Comparison of ENCODE assay signal across 10 mouse cellular contexts in genomic region chr6:101684390-101684789, GRCm38 (mm10).
DNase-seq lines count a peak whose midpoint lies in the region; ATAC-seq and TF ChIP-seq lines count a peak whose summit lies in the region.
"Had no signal": no experiment of that assay in that cellular context is flagged by ENCODE, and none has a peak within 500 bp of the region (broad histone marks: within the 10 kb centered on the region; RNA-seq: fewer than 3 reads in every experiment).

No protein-coding gene starts in this region.

- DNase-seq in heart, adult 2 months, result no peak
- DNase-seq in heart, postnatal 10 days, result no peak
- peak; percentile 82 for DNase-seq in midbrain, embryonic 11.5 days (ENCODE audit: low spot score, missing footprints)
- DNase-seq in Patski (ENCODE audit: low read depth, low spot score), result no peak
- peak; percentile 1 for DNase-seq in naive thymus-derived CD4-positive, alpha-beta T cell, adult 2 months (ENCODE audit: low read depth)
- DNase-seq in forebrain, embryonic 10.5 days (ENCODE audit: extremely low spot score, low spot score), result no peak
- DNase-seq: gastrocnemius, postnatal 14 days had no signal

- no peaks in the 10 kb centered on the region for H3K27me3 ChIP-seq in heart, adult 2 months (ENCODE audit: control insufficient read depth, insufficient read depth, low read length)
- H3K27me3 ChIP-seq in midbrain, embryonic 11.5 days (ENCODE audit: control insufficient read depth, insufficient read depth, low read length), result no peaks in the 10 kb centered on the region
- no peaks in the 10 kb centered on the region for H3K27me3 ChIP-seq in midbrain, embryonic 16.5 days (ENCODE audit: control insufficient read depth, insufficient read depth, low read depth, low read length)
- H3K27me3 ChIP-seq in Patski, result no peaks in the 10 kb centered on the region
- H3K27me3 ChIP-seq in forebrain, embryonic 10.5 days (ENCODE audit: poor library complexity, severe bottlenecking), result no peaks in the 10 kb centered on the region
- H3K27me3 ChIP-seq: midbrain, embryonic 13.5 days had no signal

- H3K4me1 ChIP-seq in heart, adult 2 months (ENCODE audit: control insufficient read depth, insufficient read depth, low read length), result no peaks in the 10 kb centered on the region
- no peaks in the 10 kb centered on the region for H3K4me1 ChIP-seq in midbrain, embryonic 11.5 days (ENCODE audit: control insufficient read depth, insufficient read depth, low read length)
- no peaks in the 10 kb centered on the region for H3K4me1 ChIP-seq in midbrain, embryonic 16.5 days (ENCODE audit: control insufficient read depth, insufficient read depth, low read length)
- H3K4me1 ChIP-seq in forebrain, embryonic 10.5 days, result no peaks in the 10 kb centered on the region
- H3K4me1 ChIP-seq: midbrain, embryonic 13.5 days had no signal

- no peaks in the 10 kb centered on the region for H3K9me3 ChIP-seq in midbrain, embryonic 11.5 days (ENCODE audit: control insufficient read depth, low read length)
- H3K9me3 ChIP-seq in midbrain, embryonic 16.5 days (replicated peaks; ENCODE audit: control insufficient read depth, low read length, poor library complexity, severe bottlenecking), result no peaks in the 10 kb centered on the region
- no peaks in the 10 kb centered on the region for H3K9me3 ChIP-seq in forebrain, embryonic 10.5 days
- H3K9me3 ChIP-seq: midbrain, embryonic 13.5 days had no signal

- no peaks in the 10 kb centered on the region for H3K36me3 ChIP-seq in heart, adult 2 months (ENCODE audit: control insufficient read depth, insufficient read depth, low read length)
- H3K36me3 ChIP-seq in midbrain, embryonic 11.5 days (ENCODE audit: control insufficient read depth, insufficient read depth, low read length), result no peaks in the 10 kb centered on the region
- H3K36me3 ChIP-seq in midbrain, embryonic 16.5 days (ENCODE audit: control insufficient read depth, insufficient read depth, low read length), result no peaks in the 10 kb centered on the region
- H3K36me3 ChIP-seq in forebrain, embryonic 10.5 days (replicated peaks), result no peaks in the 10 kb centered on the region
- H3K36me3 ChIP-seq: midbrain, embryonic 13.5 days had no signal

- no peak for TF ChIP-seq POLR2A in heart, adult 2 months (IDR thresholded peaks at IDR 0.05; ENCODE audit: insufficient read depth, low read depth, low read length)

- 58% methylated on average over 2 of the region's 2 CpGs for WGBS in heart, adult 2 months
- WGBS in midbrain, embryonic 11.5 days, result 64% methylated on average over 2 of the region's 2 CpGs
- 68% methylated on average over 2 of the region's 2 CpGs for WGBS in midbrain, embryonic 16.5 days
- 71% methylated on average over 2 of the region's 2 CpGs for WGBS in forebrain, embryonic 10.5 days

- no peaks in the 10 kb centered on the region for H3K79me2 ChIP-seq in heart, adult 2 months (replicated peaks; ENCODE audit: control insufficient read depth, insufficient read depth, low read length)

- no peak overlapping the region for H3K9ac ChIP-seq in heart, adult 2 months (ENCODE audit: low read depth, low read length)
- H3K9ac ChIP-seq in midbrain, embryonic 11.5 days (ENCODE audit: low read length), result no peak overlapping the region
- no peak overlapping the region for H3K9ac ChIP-seq in midbrain, embryonic 16.5 days (ENCODE audit: low read depth, low read length)
- H3K9ac ChIP-seq: midbrain, embryonic 13.5 days had no signal

- peak; percentile 55 for TF ChIP-seq CTCF in heart, adult 2 months (IDR thresholded peaks at IDR 0.05)
- peak; percentile 59 for TF ChIP-seq CTCF in Patski (IDR thresholded peaks at IDR 0.05)

- in situ Hi-C loops in Patski (cut with MboI; ENCODE audit: low pct_unique_long_range_greater_than_20kb), result no loop called here

- intact Hi-C loops in heart, adult 2 months (cut with DNase I), result no loop called here
- intact Hi-C loops in heart, postnatal 10 days (cut with DNase I), result no loop called here

- ATAC-seq in midbrain, embryonic 11.5 days (ENCODE audit: low FRiP score), result no peak
- no peak for ATAC-seq in midbrain, embryonic 16.5 days
- ATAC-seq in Patski, result no peak
- ATAC-seq in frontal cortex, adult (ENCODE audit: low TSS enrichment), result no peak
- ATAC-seq: midbrain, embryonic 13.5 days had no signal

- TF ChIP-seq EP300 in heart, adult 2 months (IDR thresholded peaks at IDR 0.05; ENCODE audit: insufficient read depth, low read depth, low read length), result no peak

- no peak overlapping the region for H3K4me3 ChIP-seq in heart, adult 2 months
- H3K4me3 ChIP-seq in midbrain, embryonic 11.5 days (ENCODE audit: low read depth, low read length), result no peak overlapping the region
- no peak overlapping the region for H3K4me3 ChIP-seq in midbrain, embryonic 16.5 days (ENCODE audit: low read depth, low read length)
- no peak overlapping the region for H3K4me3 ChIP-seq in forebrain, embryonic 10.5 days
- H3K4me3 ChIP-seq: midbrain, embryonic 13.5 days had no signal

- no peak overlapping the region for H3K4me2 ChIP-seq in midbrain, embryonic 11.5 days
- no peak overlapping the region for H3K4me2 ChIP-seq in midbrain, embryonic 16.5 days (ENCODE audit: low read length)
- H3K4me2 ChIP-seq: midbrain, embryonic 13.5 days had no signal

- H3K27ac ChIP-seq in heart, adult 2 months, result no peak overlapping the region
- no peak overlapping the region for H3K27ac ChIP-seq in midbrain, embryonic 11.5 days (ENCODE audit: low read depth, low read length)
- no peak overlapping the region for H3K27ac ChIP-seq in midbrain, embryonic 16.5 days (ENCODE audit: low read length)
- H3K27ac ChIP-seq in forebrain, embryonic 10.5 days, result no peak overlapping the region
- H3K27ac ChIP-seq: midbrain, embryonic 13.5 days had no signal

- CTCF ChIA-PET in Patski (lab: Charles Lee), result interaction anchor here (1.0 to 1.1 kb wide), 2 partner anchors 20 to 34 kb away, joined by 3 read pairs; no protein-coding TSS in a partner anchor

- POLR2A ChIA-PET in Patski (lab: Charles Lee), result interaction anchor here (0.6 kb wide), 1 partner anchor 1561 kb away, joined by 3 read pairs; no protein-coding TSS in a partner anchor

Comparison
In these comparisons a context has a peak if more than half of its experiments do, and no peak if none do; other contexts are left out.
1. DNase-seq: peak in midbrain, embryonic 11.5 days (single experiment) and naive thymus-derived CD4-positive, alpha-beta T cell, adult 2 months (single experiment); none in heart, adult 2 months (0 of 2), heart, postnatal 10 days (0 of 2), Patski (single experiment) and forebrain, embryonic 10.5 days (single experiment).